Mouse (Mus musculus): Measurements from ENCODE around the gene Eif3k. TPM values are rescaled to one million over a fixed set of nuclear protein-coding genes. Genes with fewer than 3 reads are reported as not detected.

The Eif3k gene
- total RNA-seq, 1 experiment = 474 TPM

- no peak for TF ChIP-seq ZNF384 (IDR thresholded peaks at IDR 0.05; ENCODE audit: low read depth, low read length)
- no peak for TF ChIP-seq CHD2 (IDR thresholded peaks at IDR 0.05; ENCODE audit: low read depth, low read length)
- TF ChIP-seq ZC3H11A (IDR thresholded peaks at IDR 0.05; ENCODE audit: borderline replicate concordance, low read depth, low read length) = no peak
- TF ChIP-seq HCFC1 (IDR thresholded peaks at IDR 0.05; ENCODE audit: borderline replicate concordance, insufficient read depth, low read length) = no peak
- TF ChIP-seq MAFK (IDR thresholded peaks at IDR 0.05; ENCODE audit: insufficient read depth, low read depth, low read length) = no peak
- Histone ChIP-seq H3K9ac (ENCODE audit: insufficient read depth, low read depth, low read length, poor library complexity, severe bottlenecking) (peak overlapping the region; percentile 82), H3K4me1 (ENCODE audit: control insufficient read depth in 2 of 2, insufficient read depth in 2 of 2, low read length in 2 of 2, poor library complexity in 1 of 2) (peaks cover 3 to 20% of the 10 kb centered on the region in 2 experiments; a peak in 3 of 4 replicates), H3K9me3 (ENCODE audit: control insufficient read depth, insufficient read depth, low read depth, low read length) (no peaks in the 10 kb centered on the region), H3K36me3 (ENCODE audit: control insufficient read depth, insufficient read depth, low read length, poor library complexity, severe bottlenecking) (peaks cover 28% of the 10 kb centered on the region), H3K4me3 (ENCODE audit: insufficient read depth in 1 of 2, low read depth in 1 of 2, low read length in 2 of 2, poor library complexity in 1 of 2, severe bottlenecking in 1 of 2) (peak overlapping the region; percentile 71 to 73), H3K27ac (ENCODE audit: insufficient read depth, low read depth, low read length, poor library complexity, severe bottlenecking) (peak overlapping the region; percentile 69)
- in situ Hi-C loops (cut with MboI; ENCODE audit: low sequenced_read_pairs in 2 of 2, unreplicated experiment in 2 of 2) = no loop called here
- no peak for DNase-seq (ENCODE audit: low read depth, low spot score)
These were observed 780 bp upstream of the Eif3k start for GRCm38 (mm10) chr7:28982274-28983013.

GRCm38 (mm10) chr7:28977556-28977955 is 4.1 kb downstream of the Eif3k start:
- H3K27ac ChIP-seq (ENCODE audit: insufficient read depth, low read depth, low read length, poor library complexity, severe bottlenecking) = no peak overlapping the region
- in situ Hi-C loops (cut with MboI; ENCODE audit: low sequenced_read_pairs in 2 of 2, unreplicated experiment in 2 of 2) = no loop called here
- H3K4me3 ChIP-seq (ENCODE audit: insufficient read depth in 1 of 2, low read depth in 1 of 2, low read length in 2 of 2, poor library complexity in 1 of 2, severe bottlenecking in 1 of 2) = no peak overlapping the region
- peaks cover 63% of the 10 kb centered on the region for H3K36me3 ChIP-seq (ENCODE audit: control insufficient read depth, insufficient read depth, low read length, poor library complexity, severe bottlenecking)
- DNase-seq (ENCODE audit: low read depth, low spot score) = no peak
- no peak overlapping the region for H3K9ac ChIP-seq (ENCODE audit: insufficient read depth, low read depth, low read length, poor library complexity, severe bottlenecking)
- no peaks in the 10 kb centered on the region for H3K9me3 ChIP-seq (ENCODE audit: control insufficient read depth, insufficient read depth, low read depth, low read length)
- no peak for TF ChIP-seq MAFK (IDR thresholded peaks at IDR 0.05; ENCODE audit: insufficient read depth, low read depth, low read length)
- TF ChIP-seq CHD2 (IDR thresholded peaks at IDR 0.05; ENCODE audit: low read depth, low read length) = no peak
- no peak for TF ChIP-seq HCFC1 (IDR thresholded peaks at IDR 0.05; ENCODE audit: borderline replicate concordance, insufficient read depth, low read length)
- TF ChIP-seq ZNF384 (IDR thresholded peaks at IDR 0.05; ENCODE audit: low read depth, low read length) = no peak
- no peak for TF ChIP-seq ZC3H11A (IDR thresholded peaks at IDR 0.05; ENCODE audit: borderline replicate concordance, low read depth, low read length)
- H3K4me1 ChIP-seq (ENCODE audit: control insufficient read depth in 2 of 2, insufficient read depth in 2 of 2, low read length in 2 of 2, poor library complexity in 1 of 2) = peaks cover 0 to 3% of the 10 kb centered on the region in 2 experiments; a peak in 1 of 4 replicates

GRCm38 (mm10) chr7:28973025-28973424 is 8.6 kb downstream of the Eif3k start:
- no peak for DNase-seq (ENCODE audit: low read depth, low spot score)
- no peak overlapping the region for H3K27ac ChIP-seq (ENCODE audit: insufficient read depth, low read depth, low read length, poor library complexity, severe bottlenecking)
- H3K4me1 ChIP-seq (ENCODE audit: control insufficient read depth in 2 of 2, insufficient read depth in 2 of 2, low read length in 2 of 2, poor library complexity in 1 of 2) = peaks cover 13 to 27% of the 10 kb centered on the region in 2 experiments
- H3K4me3 ChIP-seq (ENCODE audit: insufficient read depth in 1 of 2, low read depth in 1 of 2, low read length in 2 of 2, poor library complexity in 1 of 2, severe bottlenecking in 1 of 2) = no peak overlapping the region
- H3K9me3 ChIP-seq (ENCODE audit: control insufficient read depth, insufficient read depth, low read depth, low read length) = no peaks in the 10 kb centered on the region
- no peak overlapping the region for H3K9ac ChIP-seq (ENCODE audit: insufficient read depth, low read depth, low read length, poor library complexity, severe bottlenecking)
- TF ChIP-seq ZNF384 (IDR thresholded peaks at IDR 0.05; ENCODE audit: low read depth, low read length) = no peak
- no peak for TF ChIP-seq HCFC1 (IDR thresholded peaks at IDR 0.05; ENCODE audit: borderline replicate concordance, insufficient read depth, low read length)
- TF ChIP-seq MAFK (IDR thresholded peaks at IDR 0.05; ENCODE audit: insufficient read depth, low read depth, low read length) = no peak
- no peak for TF ChIP-seq CHD2 (IDR thresholded peaks at IDR 0.05; ENCODE audit: low read depth, low read length)
- TF ChIP-seq ZC3H11A (IDR thresholded peaks at IDR 0.05; ENCODE audit: borderline replicate concordance, low read depth, low read length) = no peak
- H3K36me3 ChIP-seq (ENCODE audit: control insufficient read depth, insufficient read depth, low read length, poor library complexity, severe bottlenecking) = peaks cover 65% of the 10 kb centered on the region
- in situ Hi-C loops (cut with MboI; ENCODE audit: low sequenced_read_pairs in 2 of 2, unreplicated experiment in 2 of 2) = no loop called here

GRCm38 (mm10) chr7:28972542-28972985 is 9.1 kb downstream of the Eif3k start:
- in situ Hi-C loops (cut with MboI; ENCODE audit: low sequenced_read_pairs in 2 of 2, unreplicated experiment in 2 of 2) = no loop called here
- Histone ChIP-seq H3K9me3 (ENCODE audit: control insufficient read depth, insufficient read depth, low read depth, low read length) (no peaks in the 10 kb centered on the region), H3K36me3 (ENCODE audit: control insufficient read depth, insufficient read depth, low read length, poor library complexity, severe bottlenecking) (peaks cover 60% of the 10 kb centered on the region), H3K9ac (ENCODE audit: insufficient read depth, low read depth, low read length, poor library complexity, severe bottlenecking) (no peak overlapping the region; the same call in 1 of the 2 replicates), H3K4me3 (ENCODE audit: insufficient read depth in 1 of 2, low read depth in 1 of 2, low read length in 2 of 2, poor library complexity in 1 of 2, severe bottlenecking in 1 of 2) (no peak overlapping the region), H3K4me1 (ENCODE audit: control insufficient read depth in 2 of 2, insufficient read depth in 2 of 2, low read length in 2 of 2, poor library complexity in 1 of 2) (peaks cover 13 to 27% of the 10 kb centered on the region in 2 experiments), H3K27ac (ENCODE audit: insufficient read depth, low read depth, low read length, poor library complexity, severe bottlenecking) (peak overlapping the region; percentile 6; the same call in 1 of the 2 replicates)
- TF ChIP-seq HCFC1 (IDR thresholded peaks at IDR 0.05; ENCODE audit: borderline replicate concordance, insufficient read depth, low read length) = no peak; the same call in 1 of the 2 replicates
- TF ChIP-seq ZNF384 (IDR thresholded peaks at IDR 0.05; ENCODE audit: low read depth, low read length) = peak; percentile 96
- TF ChIP-seq ZC3H11A (IDR thresholded peaks at IDR 0.05; ENCODE audit: borderline replicate concordance, low read depth, low read length) = peak; percentile 28; the same call in 1 of the 2 replicates
- TF ChIP-seq MAFK (IDR thresholded peaks at IDR 0.05; ENCODE audit: insufficient read depth, low read depth, low read length) = no peak
- TF ChIP-seq CHD2 (IDR thresholded peaks at IDR 0.05; ENCODE audit: low read depth, low read length) = no peak
- DNase-seq (ENCODE audit: low read depth, low spot score) = peak; percentile 84

Data from ES-E14 (cell line).